Mouse (Mus musculus) kidney, embryonic 14.5 days (tissue): ENCODE data around the gene Primpol. TPM values are rescaled to one million over a fixed set of nuclear protein-coding genes. Genes with fewer than 3 reads are reported as not detected.

Experiments
- ATAC-seq: fragments of 200-750 bp; cut with Nextera tagmentation; 2 replicates; pipeline ENCODE4 v1.8.0; 2017; ENCODE audit warnings: moderate number of reproducible peaks, mild to moderate bottlenecking, moderate TSS enrichment, moderate library complexity; ENCODE audit not compliant: low FRiP score, low TSS enrichment
- H3K27ac ChIP-seq: fragments of 300-500 bp; sonication (generic); 2 replicates; pipeline ENCODE4 v1.5.1; 2014; ENCODE audit warnings: low read depth, mild to moderate bottlenecking, low read length, moderate library complexity, mixed read lengths
- H3K27me3 ChIP-seq: fragments of 300-500 bp; sonication (generic); 2 replicates; pipeline ENCODE4 v1.6.1; 2014; ENCODE audit warnings: mild to moderate bottlenecking, low read length; ENCODE audit not compliant: control insufficient read depth, insufficient read depth
- H3K36me3 ChIP-seq: fragments of 300-500 bp; sonication (generic); 2 replicates; pipeline ENCODE4 v1.6.1; 2014; ENCODE audit warnings: low read length, mixed read lengths; ENCODE audit not compliant: control insufficient read depth, insufficient read depth
- H3K4me1 ChIP-seq: fragments of 300-500 bp; sonication (generic); 2 replicates; pipeline ENCODE4 v1.6.1; 2014; ENCODE audit warnings: low read length, mixed read lengths; ENCODE audit not compliant: control insufficient read depth, insufficient read depth
- H3K4me2 ChIP-seq: fragments of 300-500 bp; sonication (generic); replicated peaks from 2 replicates; pipeline ENCODE4 v1.6.1; 2014; ENCODE audit warnings: low read depth, mild to moderate bottlenecking, low read length
- H3K4me3 ChIP-seq: fragments of 300-500 bp; sonication (generic); 2 replicates; pipeline ENCODE4 v1.5.1; 2014; ENCODE audit warnings: mild to moderate bottlenecking, low read length
- H3K9ac ChIP-seq: fragments of 300-500 bp; sonication (generic); 2 replicates; pipeline ENCODE4 v1.6.1; 2014; ENCODE audit warnings: low read depth, mild to moderate bottlenecking, low read length, moderate library complexity
- H3K9me3 ChIP-seq: fragments of 300-500 bp; sonication (generic); 2 replicates; pipeline ENCODE4 v1.6.1; 2016; ENCODE audit warnings: low read length; ENCODE audit not compliant: control insufficient read depth
- WGBS: fragments of 180-500 bp; shearing (Covaris S2); extraction: QIAGEN DNeasy Blood & Tissue Kit; methylation state at CpG from one replicate; pipeline ENCODE4 v1.1.7; 2014; 5-methylcytosine and 5-hydroxymethylcytosine counted together
- polyA plus RNA-seq: library from polyadenylated mRNA; unstranded; fragments of >200 nt; fragmentation: Nextera tagmentation; extraction: Ambion mirVana; gene quantifications from 2 replicates; pipeline ENCODE4 v1.2.1, GENCODE M21; 2014

The Primpol gene
- polyA plus RNA-seq = 10.6 and 15.1 TPM in 2 replicates

GRCm38 (mm10) chr8:46616879-46617689, at the start of gene Primpol, which contains the start of gene Casp3:
Gene Primpol, minus strand, starts transcription at chr8:46617212.
Gene Casp3, plus strand, starts transcription at chr8:46617291.
- WGBS = under 1% methylated on average over 49 of the region's 54 CpGs
- Histone ChIP-seq H3K36me3 (no peaks in the 10 kb centered on the region), H3K4me1 (peaks cover 5% of the 10 kb centered on the region), H3K9ac (peak within 1 kb of the TSS; percentile 82), H3K9me3 (no peaks in the 10 kb centered on the region), H3K4me2 (peak within 1 kb of the TSS; percentile 77), H3K27me3 (no peaks in the 10 kb centered on the region), H3K4me3 (peak within 1 kb of the TSS; percentile 80), H3K27ac (peak within 1 kb of the TSS; percentile 85)
- ATAC-seq = peak; percentile 98

DNA sequence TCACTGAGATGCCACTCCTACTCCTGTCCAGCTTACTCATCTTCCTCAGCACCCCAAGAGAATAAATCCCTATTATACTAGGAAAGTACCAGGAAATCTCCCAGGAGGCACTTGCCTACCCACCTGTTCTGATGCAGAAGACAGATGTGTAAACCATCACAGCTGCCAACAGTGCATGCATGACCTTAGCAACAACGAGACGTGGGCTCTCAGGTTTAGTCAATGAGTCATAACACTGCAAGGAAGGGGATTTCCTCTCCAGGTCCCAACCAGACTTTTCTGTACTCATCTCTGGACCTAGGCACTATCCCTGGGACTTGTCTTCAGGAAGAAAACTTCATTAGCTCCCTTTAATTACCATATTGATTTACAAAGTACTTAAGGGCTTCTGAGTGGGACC, 38.9 kb upstream of the Primpol start:
- no peaks in the 10 kb centered on the region for H3K27me3 ChIP-seq
- no peak overlapping the region for H3K9ac ChIP-seq
- no peak overlapping the region for H3K4me2 ChIP-seq
- H3K4me1 ChIP-seq = 0 out of 2 replicates have a peak, but pooled peaks cover 4% of the 10 kb centered on the region
- H3K9me3 ChIP-seq = no peaks in the 10 kb centered on the region
- ATAC-seq = no peak
- no peak overlapping the region for H3K4me3 ChIP-seq
- 62% methylated on average over 2 of the region's 2 CpGs for WGBS
- no peaks in the 10 kb centered on the region for H3K36me3 ChIP-seq
- H3K27ac ChIP-seq = no peak overlapping the region

GRCm38 (mm10) chr8:46651872-46652271, 34.9 kb upstream of the Primpol start:
- H3K36me3 ChIP-seq = no peaks in the 10 kb centered on the region
- no peak overlapping the region for H3K4me3 ChIP-seq
- ATAC-seq = no peak
- H3K4me2 ChIP-seq = no peak overlapping the region
- no peaks in the 10 kb centered on the region for H3K27me3 ChIP-seq
- no peaks in the 10 kb centered on the region for H3K9me3 ChIP-seq
- H3K9ac ChIP-seq = no peak overlapping the region
- 0 out of 2 replicates have a peak, but pooled peaks cover 4% of the 10 kb centered on the region for H3K4me1 ChIP-seq
- H3K27ac ChIP-seq = no peak overlapping the region
- WGBS = 52% methylated on average over 9 of the region's 9 CpGs

DNA sequence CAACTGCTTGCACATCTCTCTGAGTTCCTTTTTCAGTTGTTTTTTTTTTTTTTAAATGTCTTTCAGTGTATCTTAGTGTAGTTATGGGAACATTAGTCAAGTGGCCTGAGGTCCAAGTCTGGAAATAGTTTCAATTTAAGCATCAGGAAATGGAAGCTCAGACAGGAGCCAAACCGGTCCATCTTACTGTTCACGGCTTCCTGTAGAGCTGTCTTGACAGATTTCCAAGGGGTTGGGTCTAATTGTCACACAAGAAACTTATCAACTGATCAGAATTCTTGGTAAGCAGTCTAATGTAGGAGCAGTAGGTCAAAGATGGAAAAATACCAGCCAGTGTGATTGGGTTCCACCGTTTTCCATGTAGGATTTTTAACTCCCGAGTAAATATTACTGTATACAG, 31.4 kb upstream of the Primpol start:
- no peak overlapping the region for H3K27ac ChIP-seq
- H3K36me3 ChIP-seq = no peaks in the 10 kb centered on the region
- no peak overlapping the region for H3K4me2 ChIP-seq
- H3K4me3 ChIP-seq = no peak overlapping the region
- 0 out of 2 replicates have a peak, but pooled peaks cover 4% of the 10 kb centered on the region for H3K4me1 ChIP-seq
- no peaks in the 10 kb centered on the region for H3K9me3 ChIP-seq
- no peak for ATAC-seq
- WGBS = 86% methylated on average over 4 of the region's 4 CpGs
- no peak overlapping the region for H3K9ac ChIP-seq
- no peaks in the 10 kb centered on the region for H3K27me3 ChIP-seq

GRCm38 (mm10) chr8:46641272-46641671, 24.3 kb upstream of the Primpol start:
- WGBS = 88% methylated on average over 5 of the region's 5 CpGs
- no peak for ATAC-seq

GRCm38 (mm10) chr8:46639852-46640251, 22.8 kb upstream of the Primpol start:
- 94% methylated on average over 5 of the region's 5 CpGs for WGBS

More at GRCm38 (mm10) chr8:46641272-46641671, 24.3 kb upstream of the Primpol start:
- Histone ChIP-seq H3K36me3 (peaks cover 19% of the 10 kb centered on the region), H3K9ac (0 out of 2 replicates have a peak overlapping the region, but pooled peaks have one; percentile 1), H3K9me3 (no peaks in the 10 kb centered on the region), H3K4me3 (no peak overlapping the region), H3K27ac (no peak overlapping the region), H3K4me2 (no peak overlapping the region), H3K27me3 (no peaks in the 10 kb centered on the region), H3K4me1 (no peaks in the 10 kb centered on the region)

GRCm38 (mm10) chr8:46639010-46639571, 22.1 kb upstream of the Primpol start:
- H3K27ac ChIP-seq = 0 out of 2 replicates have a peak overlapping the region, but pooled peaks have one; percentile 32
- no peak overlapping the region for H3K4me2 ChIP-seq
- H3K36me3 ChIP-seq = peaks cover 40% of the 10 kb centered on the region
- 63% methylated on average over 6 of the region's 6 CpGs for WGBS
- no peaks in the 10 kb centered on the region for H3K4me1 ChIP-seq
- no peak overlapping the region for H3K4me3 ChIP-seq
- no peak overlapping the region for H3K9ac ChIP-seq
- no peaks in the 10 kb centered on the region for H3K9me3 ChIP-seq
- ATAC-seq = no peak; the same call in 1 of the 2 replicates
- no peaks in the 10 kb centered on the region for H3K27me3 ChIP-seq

More at GRCm38 (mm10) chr8:46639852-46640251, 22.8 kb upstream of the Primpol start:
- H3K4me1 ChIP-seq = no peaks in the 10 kb centered on the region
- no peak overlapping the region for H3K9ac ChIP-seq
- H3K9me3 ChIP-seq = no peaks in the 10 kb centered on the region
- ATAC-seq = no peak
- H3K4me2 ChIP-seq = no peak overlapping the region
- no peaks in the 10 kb centered on the region for H3K27me3 ChIP-seq
- no peak overlapping the region for H3K4me3 ChIP-seq
- H3K36me3 ChIP-seq = peaks cover 33% of the 10 kb centered on the region
- H3K27ac ChIP-seq = no peak overlapping the region

DNA sequence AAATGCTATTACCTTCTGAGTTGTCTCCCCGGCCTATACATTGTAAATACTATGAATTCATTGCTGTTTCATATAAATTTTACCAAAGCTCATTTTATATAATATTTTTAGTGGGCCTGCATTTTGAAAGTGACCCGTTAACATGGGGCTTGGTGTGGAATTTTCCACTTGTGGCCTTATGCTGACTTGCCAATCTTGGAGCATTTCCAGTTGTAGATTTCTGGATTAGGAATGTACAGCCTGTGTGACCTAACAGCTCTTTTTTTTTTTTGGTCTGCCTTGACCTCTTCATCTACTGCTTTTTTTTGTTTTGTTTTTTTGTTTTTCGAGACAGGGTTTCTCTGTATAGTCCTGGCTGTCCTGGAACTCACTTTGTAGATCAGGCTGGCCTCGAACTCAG, 13.9 kb upstream of the Primpol start:
- 95% methylated on average over 4 of the region's 4 CpGs for WGBS
- H3K4me3 ChIP-seq = no peak overlapping the region
- H3K9ac ChIP-seq = no peak overlapping the region
- no peaks in the 10 kb centered on the region for H3K27me3 ChIP-seq
- H3K4me2 ChIP-seq = no peak overlapping the region
- no peaks in the 10 kb centered on the region for H3K4me1 ChIP-seq
- H3K36me3 ChIP-seq = peaks cover 42% of the 10 kb centered on the region
- H3K9me3 ChIP-seq = no peaks in the 10 kb centered on the region
- no peak overlapping the region for H3K27ac ChIP-seq
- no peak for ATAC-seq

- Histone ChIP-seq H3K4me2 (no peak overlapping the region), H3K27me3 (no peaks in the 10 kb centered on the region), H3K4me3 (no peak overlapping the region), H3K27ac (no peak overlapping the region), H3K36me3 (peaks cover 37% of the 10 kb centered on the region), H3K9me3 (no peaks in the 10 kb centered on the region), H3K4me1 (no peaks in the 10 kb centered on the region), H3K9ac (no peak overlapping the region)
- 97% methylated on average over 3 of the region's 3 CpGs for WGBS
- no peak for ATAC-seq
These were observed 13.4 kb upstream of the Primpol start for GRCm38 (mm10) chr8:46630422-46630821.
